In the genomic region with DNA sequence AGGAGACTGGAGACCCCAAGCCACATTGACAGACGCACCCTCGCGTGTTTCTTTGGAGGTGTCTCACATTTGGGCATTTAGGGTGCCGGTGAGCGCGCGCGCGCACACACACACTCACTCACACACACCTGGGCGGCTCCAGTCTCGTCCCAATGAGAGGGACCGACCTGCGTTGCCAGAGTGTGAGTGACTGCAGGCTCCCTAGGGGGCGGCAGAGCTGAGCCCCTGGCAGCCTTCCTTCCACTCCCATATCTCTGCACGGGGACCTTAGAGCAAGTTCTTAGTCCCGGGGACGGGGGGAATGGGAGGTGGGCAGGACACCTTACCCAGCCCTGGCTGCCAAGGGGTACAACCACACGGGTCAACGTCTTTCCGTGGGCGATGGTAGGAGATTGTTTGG, we compare ENCODE assay signal across 8 mouse cellular contexts. TPM values are rescaled to one million over a fixed set of nuclear protein-coding genes. Genes with fewer than 3 reads are reported as not detected.
A peak's percentile ranks its signal among the peaks of the same experiment; 100 is the strongest.
DNase-seq lines count a peak whose midpoint lies in the region; ATAC-seq lines count a peak whose summit lies in the region.

No protein-coding gene starts in this region.

- peak; percentile 64 for DNase-seq in midbrain, embryonic 10.5 days (ENCODE audit: low spot score)
- DNase-seq in forebrain, embryonic 10.5 days (ENCODE audit: extremely low spot score, low spot score) = peak; percentile 71
- peak; percentile 10 for DNase-seq in lung, postnatal 36 days
- peak; percentile 31 for DNase-seq in urinary bladder, postnatal 25 days (ENCODE audit: low spot score)
- DNase-seq in ovary, postnatal 14 days (ENCODE audit: low spot score) = no peak
- DNase-seq in spleen, adult 18-20 months = no peak

- H3K27me3 ChIP-seq in midbrain, embryonic 10.5 days (ENCODE audit: low read depth, poor library complexity, severe bottlenecking) = peaks cover 95% of the 10 kb centered on the region
- H3K27me3 ChIP-seq in midbrain, embryonic 15.5 days (replicated peaks) = peaks cover 85% of the 10 kb centered on the region
- peaks cover 96% of the 10 kb centered on the region for H3K27me3 ChIP-seq in forebrain, embryonic 10.5 days (ENCODE audit: poor library complexity, severe bottlenecking)
- H3K27me3 ChIP-seq in kidney, embryonic 16.5 days (ENCODE audit: insufficient read depth, low read length) = peaks cover 96% of the 10 kb centered on the region

- no peaks in the 10 kb centered on the region for H3K36me3 ChIP-seq in midbrain, embryonic 10.5 days
- H3K36me3 ChIP-seq in midbrain, embryonic 15.5 days (replicated peaks) = no peaks in the 10 kb centered on the region
- H3K36me3 ChIP-seq in forebrain, embryonic 10.5 days (replicated peaks) = peaks cover 6% of the 10 kb centered on the region
- no peaks in the 10 kb centered on the region for H3K36me3 ChIP-seq in kidney, embryonic 16.5 days (ENCODE audit: insufficient read depth, low read length)

- H3K4me2 ChIP-seq in midbrain, embryonic 15.5 days = no peak overlapping the region
- peak overlapping the region; percentile 34 for H3K4me2 ChIP-seq in kidney, embryonic 16.5 days (replicated peaks; ENCODE audit: low read depth, low read length)

- no peak for ATAC-seq in midbrain, embryonic 15.5 days (replicated peaks)
- peak; percentile 70 for ATAC-seq in kidney, embryonic 16.5 days (ENCODE audit: low FRiP score, low TSS enrichment)

- H3K27ac ChIP-seq in midbrain, embryonic 10.5 days (replicated peaks) = no peak overlapping the region
- H3K27ac ChIP-seq in midbrain, embryonic 15.5 days = no peak overlapping the region
- no peak overlapping the region for H3K27ac ChIP-seq in forebrain, embryonic 10.5 days
- no peak overlapping the region for H3K27ac ChIP-seq in kidney, embryonic 16.5 days (ENCODE audit: low read length)

- H3K9ac ChIP-seq in midbrain, embryonic 15.5 days = no peak overlapping the region
- H3K9ac ChIP-seq in kidney, embryonic 16.5 days (replicated peaks; ENCODE audit: low read length) = no peak overlapping the region

- WGBS in midbrain, embryonic 10.5 days = under 1% methylated on average over 21 of the region's 21 CpGs
- WGBS in midbrain, embryonic 15.5 days = under 1% methylated on average over 21 of the region's 21 CpGs
- WGBS in forebrain, embryonic 10.5 days = under 1% methylated on average over 21 of the region's 21 CpGs
- under 1% methylated on average over 21 of the region's 21 CpGs for WGBS in kidney, embryonic 16.5 days

- H3K4me3 ChIP-seq in midbrain, embryonic 10.5 days = peak overlapping the region; percentile 34
- no peak overlapping the region for H3K4me3 ChIP-seq in midbrain, embryonic 15.5 days
- H3K4me3 ChIP-seq in forebrain, embryonic 10.5 days = peak overlapping the region; percentile 64
- peak overlapping the region; percentile 12; the same call in 1 of the 2 replicates for H3K4me3 ChIP-seq in kidney, embryonic 16.5 days (ENCODE audit: low read length)

- peaks cover 60% of the 10 kb centered on the region for H3K4me1 ChIP-seq in midbrain, embryonic 10.5 days
- H3K4me1 ChIP-seq in midbrain, embryonic 15.5 days = peaks cover 35% of the 10 kb centered on the region
- H3K4me1 ChIP-seq in forebrain, embryonic 10.5 days = peaks cover 71% of the 10 kb centered on the region
- peaks cover 37% of the 10 kb centered on the region for H3K4me1 ChIP-seq in kidney, embryonic 16.5 days (ENCODE audit: insufficient read depth, low read length)

- H3K9me3 ChIP-seq in midbrain, embryonic 10.5 days (replicated peaks) = no peaks in the 10 kb centered on the region
- no peaks in the 10 kb centered on the region for H3K9me3 ChIP-seq in midbrain, embryonic 15.5 days
- no peaks in the 10 kb centered on the region for H3K9me3 ChIP-seq in forebrain, embryonic 10.5 days
- no peaks in the 10 kb centered on the region for H3K9me3 ChIP-seq in kidney, embryonic 16.5 days (ENCODE audit: low read length)

RNA-seq across cellular contexts. Expression of a gene that starts 2.3 kb away (rescaled TPM):
- polyA plus RNA-seq in midbrain, embryonic 10.5 days (2016; fragmentation: Nextera tagmentation; extraction: Ambion mirVana) = 4.4 and 6.3 TPM in 2 replicates
- 0.34 and 0.79 TPM in 2 replicates for polyA plus RNA-seq in midbrain, embryonic 15.5 days (2015; fragmentation: Nextera tagmentation; extraction: Ambion mirVana)
- 38.2 and 43.2 TPM in 2 replicates for polyA plus RNA-seq in forebrain, embryonic 10.5 days (2016; fragmentation: Nextera tagmentation; extraction: Ambion mirVana)
- 0.52 and 0.60 TPM in 2 replicates for polyA plus RNA-seq in kidney, embryonic 16.5 days (2015; fragmentation: Nextera tagmentation; extraction: Ambion mirVana)

Comparison
In these comparisons a context has a peak if more than half of its experiments do, and no peak if none do; other contexts are left out.
1. DNase-seq: peak in midbrain, embryonic 10.5 days (single experiment), forebrain, embryonic 10.5 days (single experiment), lung, postnatal 36 days (single experiment) and urinary bladder, postnatal 25 days (single experiment); none in ovary, postnatal 14 days (single experiment) and spleen, adult 18-20 months (0 of 2).